14 mouse cellular contexts compared by ENCODE assay signal in the genomic region with DNA sequence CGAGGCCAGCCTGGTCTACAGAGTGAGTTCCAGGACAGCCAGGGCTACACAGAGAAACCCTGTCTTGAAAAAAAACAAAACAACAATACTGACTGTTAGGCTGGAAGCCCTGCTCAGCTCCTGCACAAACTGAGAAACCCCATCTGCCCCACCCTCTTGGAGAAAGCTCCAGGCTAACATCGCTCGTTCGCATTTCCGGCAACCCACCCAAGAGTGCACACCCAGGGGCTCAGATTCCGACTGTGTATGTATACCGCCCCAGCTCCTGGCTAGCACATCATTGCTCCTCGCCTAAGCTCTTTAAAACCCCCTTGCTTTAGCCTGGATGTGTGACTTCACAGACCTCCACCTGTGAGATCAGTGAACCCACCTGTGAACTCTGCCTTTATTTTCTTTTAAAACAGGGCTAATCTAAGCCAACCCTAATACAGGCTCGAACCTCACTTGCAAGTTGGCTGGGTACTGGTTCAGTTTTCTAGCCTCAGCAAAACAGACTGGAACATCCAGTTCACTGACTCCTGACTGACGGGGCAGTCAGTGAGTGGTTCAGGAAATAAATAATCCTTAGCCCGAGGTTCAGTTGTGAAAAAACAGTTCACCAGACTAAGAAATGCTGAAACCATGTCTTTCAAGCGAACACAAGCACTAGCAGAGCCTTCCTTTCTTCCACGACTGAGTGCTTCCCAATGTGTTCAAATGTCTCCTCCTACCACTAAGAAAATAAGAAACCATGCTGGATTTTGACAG. TPM values are rescaled to one million over a fixed set of nuclear protein-coding genes. Genes with fewer than 3 reads are reported as not detected.
A peak's percentile ranks its signal among the peaks of the same experiment; 100 is the strongest.
DNase-seq lines count a peak whose midpoint lies in the region; TF ChIP-seq lines count a peak whose summit lies in the region.
"Had no signal": no experiment of that assay in that cellular context is flagged by ENCODE, and none has a peak within 500 bp of the region (broad histone marks: within the 10 kb centered on the region; RNA-seq: fewer than 3 reads in every experiment).

No protein-coding gene starts in this region.

- DNase-seq in kidney, adult 11 months: peak; percentile 47
- no peak for DNase-seq in kidney, postnatal 4 days
- peak; percentile 82 for DNase-seq in fat pad, adult 2 months (ENCODE audit: extremely low read depth, low read depth, low spot score)
- DNase-seq in kidney, postnatal 10 days: peak; percentile 8
- DNase-seq in layer of hippocampus, adult 9-10 months (ENCODE audit: low spot score): no peak
- no peak for DNase-seq in testis, postnatal 14 days (ENCODE audit: low spot score)
- DNase-seq in layer of hippocampus, adult 2 months (ENCODE audit: low spot score in 2 of 2): no peak
- DNase-seq: B cell, adult 2 months; cerebellum, adult 9-11 months had no signal

- TF ChIP-seq EP300 in ES-Bruce4 (IDR thresholded peaks at IDR 0.05; ENCODE audit: insufficient read depth, low read depth, low read length): peak; percentile 88

- no peaks in the 10 kb centered on the region for H3K36me3 ChIP-seq in ES-Bruce4 (ENCODE audit: control insufficient read depth, insufficient read depth, low read length, poor library complexity, severe bottlenecking)
- H3K36me3 ChIP-seq: midbrain, embryonic 13.5 days had no signal

- TF ChIP-seq CTCF in ES-Bruce4 (IDR thresholded peaks at IDR 0.05; ENCODE audit: low read depth, low read length): no peak
- no peak for TF ChIP-seq CTCF in layer of hippocampus, adult 2 months (conservative IDR thresholded peaks at IDR 0.05)

- H3K27me3 ChIP-seq in ES-Bruce4 (ENCODE audit: control insufficient read depth, insufficient read depth, low read length, poor library complexity, severe bottlenecking): no peaks in the 10 kb centered on the region
- H3K27me3 ChIP-seq: embryonic facial prominence, embryonic 15.5 days; limb, embryonic 13.5 days; midbrain, embryonic 13.5 days had no signal

- peak overlapping the region; percentile 92 for H3K27ac ChIP-seq in ES-Bruce4 (ENCODE audit: insufficient read depth, low read length)
- no peak overlapping the region for H3K27ac ChIP-seq in layer of hippocampus, adult 2 months
- H3K27ac ChIP-seq: embryonic facial prominence, embryonic 15.5 days; limb, embryonic 13.5 days; midbrain, embryonic 13.5 days had no signal

- no peaks in the 10 kb centered on the region for H3K9me3 ChIP-seq in ES-Bruce4 (replicated peaks; ENCODE audit: control insufficient read depth, insufficient read depth, low read length, poor library complexity, severe bottlenecking)
- H3K9me3 ChIP-seq: embryonic facial prominence, embryonic 15.5 days; limb, embryonic 13.5 days; midbrain, embryonic 13.5 days had no signal

- no peak for TF ChIP-seq POLR2A in ES-Bruce4 (IDR thresholded peaks at IDR 0.05; ENCODE audit: insufficient read depth, low read length)

- no peak overlapping the region for H3K4me3 ChIP-seq in ES-Bruce4 (ENCODE audit: low read depth, low read length)
- H3K4me3 ChIP-seq in layer of hippocampus, adult 2 months: no peak overlapping the region
- H3K4me3 ChIP-seq: embryonic facial prominence, embryonic 15.5 days; heart, adult 2 months; limb, embryonic 13.5 days; midbrain, embryonic 13.5 days had no signal

- H3K9ac ChIP-seq in ES-Bruce4 (ENCODE audit: low read depth, poor library complexity, severe bottlenecking): no peak overlapping the region
- H3K9ac ChIP-seq: embryonic facial prominence, embryonic 15.5 days; limb, embryonic 13.5 days; midbrain, embryonic 13.5 days had no signal

- H3K4me1 ChIP-seq in ES-Bruce4 (ENCODE audit: control insufficient read depth, insufficient read depth, low read length): peaks cover 2% of the 10 kb centered on the region
- H3K4me1 ChIP-seq: limb, embryonic 13.5 days; midbrain, embryonic 13.5 days had no signal

RNA-seq across cellular contexts. Expression of gene B4galt1, which starts 24.0 kb away (rescaled TPM):
- 40.0 and 40.7 TPM in 2 replicates for polyA plus RNA-seq in ES-Bruce4 (2011; ENCODE audit: insufficient read depth, insufficient read length, low read depth, missing spikeins)
- total RNA-seq in layer of hippocampus, adult 2 months (2021): 10 to 100 TPM in 1 of 2 experiments, 1 to 10 TPM in 1; 8.5 to 10.8 TPM

Comparison
In these comparisons a context has a peak if more than half of its experiments do, and no peak if none do; other contexts are left out.
1. DNase-seq: peak in kidney, adult 11 months (single experiment), fat pad, adult 2 months (single experiment) and kidney, postnatal 10 days (single experiment); none in kidney, postnatal 4 days (0 of 2), layer of hippocampus, adult 9-10 months (single experiment), testis, postnatal 14 days (single experiment) and layer of hippocampus, adult 2 months (0 of 2).